Mouse (Mus musculus) embryo, embryonic 10.5 days (tissue): ENCODE data around the gene Tceal3.
"Not testable (repeated sequence)": the region's sequence is repeated elsewhere in the genome, so short reads cannot be mapped to it uniquely, and the experiment has no call there.

Experiments
- DNase-seq: peaks from one replicate; pipeline ENCODE4 v3.0.0-alpha.2; 2015; ENCODE audit warnings: low spot score

The Tceal3 gene

GRCm38 (mm10) chrX:136707446-136708167 lies 117.0 kb downstream of the Tceal3 start, which contains the start of gene Tceal1:
Gene Tceal1 (plus strand): TSS chrX:136707982.
- DNase-seq, result peak; percentile 81

GRCm38 (mm10) chrX:136708168-136708681 lies 117.6 kb downstream of the Tceal3 start:
- peak; percentile 74 for DNase-seq

- no peak for DNase-seq
These were observed 118.1 kb downstream of the Tceal3 start for GRCm38 (mm10) chrX:136708782-136709181.

GRCm38 (mm10) chrX:136714742-136715474 lies 124.3 kb downstream of the Tceal3 start:
- DNase-seq, result not testable (repeated sequence)
